8 mouse cellular contexts compared by ENCODE assay signal in the genomic region with DNA sequence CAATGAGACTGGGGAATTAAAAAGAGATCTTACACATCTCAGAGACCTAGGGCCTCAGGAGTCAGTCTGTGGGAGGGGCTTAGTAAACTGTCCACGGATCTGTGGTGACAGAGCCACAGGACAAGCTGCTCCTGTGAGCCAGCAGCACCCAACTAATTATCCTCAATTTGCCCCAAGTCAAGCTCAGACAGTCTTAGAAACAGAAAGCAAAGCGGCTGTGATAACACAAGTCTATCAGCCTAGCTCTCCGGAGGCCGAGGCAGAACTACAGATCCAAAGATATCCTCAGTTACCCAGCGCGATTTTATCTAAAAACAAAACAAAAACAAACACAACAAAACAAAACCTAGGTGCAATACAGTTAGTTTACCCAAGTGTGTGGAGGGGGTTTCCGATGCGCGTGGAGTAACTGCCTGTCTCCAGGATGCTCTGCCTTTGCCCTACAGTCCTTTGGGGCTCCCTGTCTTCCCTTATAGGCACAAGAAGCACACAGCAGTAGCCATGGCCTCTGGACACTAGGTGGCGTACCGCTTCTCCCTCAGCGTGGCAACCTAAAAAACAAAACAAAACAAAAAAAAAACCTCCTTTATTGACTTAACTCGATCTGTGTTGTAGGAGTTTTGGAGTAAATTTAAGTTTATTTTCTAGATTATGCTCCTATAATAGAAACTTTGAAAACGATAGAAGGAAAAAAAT. TPM values are rescaled to one million over a fixed set of nuclear protein-coding genes. Genes with fewer than 3 reads are reported as not detected.
DNase-seq lines count a peak whose midpoint lies in the region; ATAC-seq and TF ChIP-seq lines count a peak whose summit lies in the region.

No protein-coding gene starts in this region.

- peak; percentile 66 to 71 for DNase-seq in cerebellum, postnatal 10 days
- no peak for DNase-seq in cerebellum, adult 11-12 months
- DNase-seq in ovary, postnatal 14 days (ENCODE audit: low spot score) = peak; percentile 15
- DNase-seq in ovary, adult 18-20 months (ENCODE audit: low spot score) = no peak
- peak; percentile 4 to 7 for DNase-seq in cerebellum, postnatal 36 days
- DNase-seq in hindbrain, postnatal 0 days (ENCODE audit: low spot score) = peak; percentile 72
- DNase-seq in limb, embryonic 11.5 days (ENCODE audit: low spot score) = peak; percentile 62

- H3K4me2 ChIP-seq in hindbrain, postnatal 0 days (ENCODE audit: low read depth, low read length) = no peak overlapping the region
- H3K4me2 ChIP-seq in limb, embryonic 11.5 days (ENCODE audit: low read depth, severe bottlenecking) = no peak overlapping the region

- no peaks in the 10 kb centered on the region for H3K36me3 ChIP-seq in hindbrain, postnatal 0 days (ENCODE audit: insufficient read depth, low read length)
- H3K36me3 ChIP-seq in limb, embryonic 11.5 days (ENCODE audit: control insufficient read depth, insufficient read depth, low read length) = no peaks in the 10 kb centered on the region
- no peaks in the 10 kb centered on the region for H3K36me3 ChIP-seq in small intestine, adult 2 months (ENCODE audit: control insufficient read depth, insufficient read depth, low read length)

- H3K4me3 ChIP-seq in hindbrain, postnatal 0 days (ENCODE audit: low read length) = no peak overlapping the region
- no peak overlapping the region for H3K4me3 ChIP-seq in limb, embryonic 11.5 days (ENCODE audit: low read depth, low read length)
- H3K4me3 ChIP-seq in small intestine, adult 2 months (ENCODE audit: low read depth, low read length) = no peak overlapping the region

- no peaks in the 10 kb centered on the region for H3K27me3 ChIP-seq in hindbrain, postnatal 0 days (ENCODE audit: insufficient read depth, low read length)
- no peaks in the 10 kb centered on the region for H3K27me3 ChIP-seq in limb, embryonic 11.5 days (ENCODE audit: control insufficient read depth, insufficient read depth, low read length)
- no peaks in the 10 kb centered on the region for H3K27me3 ChIP-seq in small intestine, adult 2 months (ENCODE audit: control insufficient read depth, insufficient read depth, low read length)

- no peaks in the 10 kb centered on the region for H3K4me1 ChIP-seq in hindbrain, postnatal 0 days (ENCODE audit: insufficient read depth, low read length)
- H3K4me1 ChIP-seq in limb, embryonic 11.5 days (ENCODE audit: control insufficient read depth, insufficient read depth, low read length) = no peaks in the 10 kb centered on the region
- H3K4me1 ChIP-seq in small intestine, adult 2 months (ENCODE audit: control insufficient read depth, insufficient read depth, insufficient read length, low read length) = no peaks in the 10 kb centered on the region

- no peak for TF ChIP-seq POLR2A in small intestine, adult 2 months (IDR thresholded peaks at IDR 0.05; ENCODE audit: low read depth, low read length)

- H3K9ac ChIP-seq in hindbrain, postnatal 0 days (replicated peaks; ENCODE audit: low read length) = no peak overlapping the region
- no peak overlapping the region for H3K9ac ChIP-seq in limb, embryonic 11.5 days (ENCODE audit: low read length)

- H3K9me3 ChIP-seq in hindbrain, postnatal 0 days (ENCODE audit: low read length) = no peaks in the 10 kb centered on the region
- H3K9me3 ChIP-seq in limb, embryonic 11.5 days (ENCODE audit: control insufficient read depth, low read length) = no peaks in the 10 kb centered on the region

- WGBS in hindbrain, postnatal 0 days = 54% methylated on average over 14 of the region's 14 CpGs
- WGBS in limb, embryonic 11.5 days = 56% methylated on average over 14 of the region's 14 CpGs
- WGBS in small intestine, adult 2 months = 52% methylated on average over 14 of the region's 14 CpGs

- no peak for ATAC-seq in hindbrain, postnatal 0 days
- no peak for ATAC-seq in limb, embryonic 11.5 days (ENCODE audit: insufficient number of reproducible peaks, low FRiP score, low TSS enrichment, low read depth)

- H3K27ac ChIP-seq in hindbrain, postnatal 0 days = no peak overlapping the region
- H3K27ac ChIP-seq in limb, embryonic 11.5 days (replicated peaks; ENCODE audit: low read depth, low read length) = no peak overlapping the region
- H3K27ac ChIP-seq in small intestine, adult 2 months (ENCODE audit: insufficient read depth, low read depth, low read length) = no peak overlapping the region

- TF ChIP-seq CTCF in hindbrain, postnatal 0 days (IDR thresholded peaks at IDR 0.05; ENCODE audit: low read depth) = peak; percentile 71
- peak; percentile 48; the same call in 1 of the 2 replicates for TF ChIP-seq CTCF in small intestine, adult 2 months (IDR thresholded peaks at IDR 0.05; ENCODE audit: extremely low read depth, insufficient read length, insufficient replicate concordance, low read depth, low read length)

RNA-seq across cellular contexts. Expression of gene Cand1, which starts 54.7 kb away (rescaled TPM):
- total RNA-seq in hindbrain, postnatal 0 days (2014; rRNA removed) = 117 and 134 TPM in 2 replicates
- polyA plus RNA-seq in hindbrain, postnatal 0 days (2015; fragmentation: Nextera tagmentation; extraction: Ambion mirVana) = 29.6 and 32.7 TPM in 2 replicates
- polyA plus RNA-seq in limb, embryonic 11.5 days (2014; fragmentation: Nextera tagmentation; extraction: Ambion mirVana) = 123 and 127 TPM in 2 replicates
- 9.8 and 12.9 TPM in 2 replicates for polyA plus RNA-seq in small intestine, adult 2 months (2012; rRNA removed)

Comparison
In these comparisons a context has a peak if more than half of its experiments do, and no peak if none do; other contexts are left out.
1. DNase-seq: peak in cerebellum, postnatal 10 days (2 of 2), ovary, postnatal 14 days (single experiment), cerebellum, postnatal 36 days (2 of 2), hindbrain, postnatal 0 days (single experiment) and limb, embryonic 11.5 days (single experiment); none in cerebellum, adult 11-12 months (single experiment) and ovary, adult 18-20 months (single experiment).